Mouse (Mus musculus): ENCODE results near the gene Spns1.
"Not testable (repeated sequence)": the region's sequence is repeated elsewhere in the genome, so short reads cannot be mapped to it uniquely, and the experiment has no call there.

The Spns1 gene

DNA sequence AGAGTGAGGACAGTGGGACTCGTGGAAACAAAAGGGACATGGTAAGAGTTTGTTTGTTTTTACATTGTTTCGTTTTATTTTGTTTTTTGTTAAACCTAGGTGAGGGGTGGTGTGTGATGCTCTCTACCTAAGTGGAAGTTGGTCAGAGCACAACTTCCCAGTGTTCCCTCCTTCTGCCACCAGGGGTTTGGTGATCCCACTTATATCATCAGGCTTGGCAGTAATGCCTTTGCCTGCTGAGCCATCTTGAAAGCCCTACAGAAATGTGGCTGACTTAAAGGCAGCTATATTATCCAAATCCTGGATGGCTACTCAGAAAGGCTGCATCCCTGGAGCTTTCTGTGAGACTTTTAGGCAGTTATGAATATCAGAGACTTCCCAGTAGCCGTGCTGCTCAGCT is 44.6 kb downstream of the Spns1 start:
- CTCF ChIA-PET = interaction anchor here in 1 of 4 experiments (0.6 kb wide), 1 partner anchor 9 kb away, joined by 3 read pairs; no protein-coding TSS in a partner anchor
- POLR2A ChIA-PET = interaction anchor here in 2 of 4 experiments (0.6 to 1.3 kb wide), 3 partner anchors 16 to 55 kb away, joined by 3 to 5 read pairs (median 3); partner anchors contain the start of gene Spns1 (in 1 of the 2)

DNA sequence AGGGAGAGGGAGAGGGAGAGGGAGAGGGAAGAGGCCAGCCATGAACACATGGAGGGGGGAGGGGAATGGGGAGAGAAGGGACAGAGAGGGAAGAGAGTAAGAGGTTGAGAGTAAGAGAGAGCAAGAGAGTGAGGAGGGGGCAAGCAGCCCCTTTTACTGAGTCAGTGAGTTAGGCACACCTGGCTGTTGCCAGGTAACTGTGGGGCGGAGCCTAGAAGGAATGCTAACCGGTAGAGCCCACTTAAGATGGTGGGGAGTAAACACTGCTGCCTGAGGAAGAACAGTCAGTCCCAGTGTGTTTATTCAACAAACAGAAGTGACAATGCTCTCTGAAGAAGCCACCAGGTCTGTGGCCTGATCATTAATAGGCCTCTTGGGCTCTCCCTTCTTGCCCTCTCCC is 46.6 kb downstream of the Spns1 start:
- ChIA-PET CTCF (interaction anchor here in 1 of 4 experiments (0.6 kb wide), 2 partner anchors 17 to 450 kb away, joined by 4 to 7 read pairs; partner anchors contain the start of gene Tbx6), POLR2A (interaction anchor here in 1 of 4 experiments (0.7 kb wide), 1 partner anchor 378 kb away, joined by 3 read pairs; no protein-coding TSS in a partner anchor)

DNA sequence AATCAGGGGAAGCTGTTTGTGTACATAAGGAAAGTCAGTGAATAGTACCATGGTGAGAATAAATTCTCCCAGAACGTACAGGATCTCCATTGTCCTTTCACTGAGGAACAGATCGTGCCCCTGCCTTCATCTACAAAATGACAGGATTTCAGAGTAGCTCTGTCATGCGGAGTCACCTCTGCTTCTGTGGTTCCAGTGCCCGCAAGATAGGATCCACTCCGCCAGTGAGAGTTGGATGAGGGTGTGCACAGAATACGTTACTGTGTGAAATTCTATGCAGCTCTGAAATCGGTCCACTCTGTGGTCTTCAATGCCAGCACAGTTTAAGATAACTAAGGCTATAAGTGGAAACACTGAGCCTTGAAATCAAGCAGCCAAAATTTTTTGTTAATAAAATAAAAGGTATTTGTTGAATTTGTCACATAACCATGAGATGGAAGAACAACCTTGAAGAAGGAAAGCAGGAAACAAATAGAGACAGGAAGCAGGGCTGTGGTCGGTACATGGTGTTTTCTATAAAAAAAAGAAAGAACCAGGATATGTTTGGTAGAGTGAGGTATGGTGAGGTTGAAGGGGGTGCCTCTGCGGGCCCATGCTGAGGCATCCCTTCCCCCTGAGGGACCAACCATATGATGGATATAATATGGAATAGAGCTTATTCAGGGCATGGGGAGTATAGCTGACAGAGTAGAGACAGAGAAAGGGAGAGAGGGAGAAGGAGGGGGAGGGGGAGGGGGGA is 47.2 kb downstream of the Spns1 start:
- POLR2A ChIA-PET = interaction anchor here in 3 of 4 experiments (0.6 to 1.3 kb wide), 6 partner anchors 9 to 379 kb away, joined by 3 to 6 read pairs (median 4); partner anchors contain the start of gene Sbk1 (in 1 of the 3)
- CTCF ChIA-PET = interaction anchor here in 2 of 4 experiments (0.6 to 1.0 kb wide), 4 partner anchors 9 to 451 kb away, joined by 3 to 7 read pairs (median 4); partner anchors contain the start of gene Tbx6 (in 1 of the 2)

DNA sequence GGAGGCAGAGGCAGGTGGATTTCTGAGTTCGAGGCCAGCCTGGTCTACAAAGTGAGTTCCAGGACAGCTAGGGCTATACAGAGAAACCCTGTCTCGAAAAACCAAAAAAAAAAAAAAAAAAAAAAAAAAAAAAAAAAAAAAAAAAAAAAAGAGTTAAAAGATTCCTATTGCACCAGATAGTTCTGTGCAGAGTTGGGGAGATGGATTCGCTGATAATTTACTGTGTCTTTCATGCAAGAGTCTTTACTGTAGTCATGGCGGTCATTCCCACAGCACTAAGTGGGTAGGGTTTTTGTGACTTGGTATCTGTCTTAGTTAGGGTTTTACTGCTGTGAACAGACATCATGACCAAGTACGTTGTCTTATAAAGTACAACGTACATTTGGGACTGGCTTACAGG is 48.4 kb downstream of the Spns1 start:
- POLR2A ChIA-PET = interaction anchor here in 1 of 4 experiments (0.6 to 1.3 kb wide), 2 partner anchors 10 to 237 kb away, joined by 3 to 5 read pairs; partner anchors contain the start of gene Eif3c
- CTCF ChIA-PET = not testable (repeated sequence)

DNA sequence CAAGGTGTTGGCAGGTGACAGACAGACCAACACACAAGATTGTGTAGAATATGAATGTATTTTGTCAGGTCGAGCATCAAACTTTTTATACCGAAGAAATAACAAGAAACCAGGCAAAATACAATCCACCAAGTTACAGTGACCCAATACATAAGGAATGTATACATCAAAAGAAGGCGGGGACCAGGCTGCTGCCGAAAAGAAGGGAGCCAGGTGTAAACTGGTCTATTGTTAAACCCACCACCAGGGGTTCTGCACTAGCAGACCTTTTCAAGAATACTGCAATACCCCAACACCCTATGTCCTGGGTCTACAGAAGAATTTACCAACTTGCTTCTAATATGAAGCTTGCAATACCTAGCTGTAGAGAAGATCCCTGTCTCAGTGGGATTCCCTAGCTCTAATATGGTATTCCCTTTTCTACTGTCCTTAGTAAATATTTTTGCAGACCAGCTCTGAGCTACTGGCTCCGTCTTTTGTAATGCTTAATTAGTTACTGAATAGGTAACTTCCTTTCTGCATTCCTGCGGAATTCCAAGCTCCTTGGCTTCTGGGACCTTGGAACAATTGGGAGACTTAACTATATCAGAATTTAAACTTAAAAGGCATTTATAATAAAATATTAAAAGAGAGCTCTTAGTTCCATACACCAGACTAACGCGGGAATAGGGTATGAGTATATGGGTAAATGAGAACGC is 51.5 kb downstream of the Spns1 start:
- ChIA-PET CTCF (interaction anchor here (0.7 to 3.6 kb wide), 7 partner anchors 20 to 74 kb away, joined by 3 to 37 read pairs (median 3); partner anchors contain the start of gene Spns1 (in 4 of the 4)), POLR2A (interaction anchor here (0.6 to 5.8 kb wide), 37 partner anchors 9 to 258 kb away, joined by 3 to 87 read pairs (median 4); partner anchors contain the start of genes Spns1 (in 3 of the 4), Sh2b1 (in 2 of the 4), Eif3c (in 1 of the 4) and Lat (in 1 of the 4))

DNA sequence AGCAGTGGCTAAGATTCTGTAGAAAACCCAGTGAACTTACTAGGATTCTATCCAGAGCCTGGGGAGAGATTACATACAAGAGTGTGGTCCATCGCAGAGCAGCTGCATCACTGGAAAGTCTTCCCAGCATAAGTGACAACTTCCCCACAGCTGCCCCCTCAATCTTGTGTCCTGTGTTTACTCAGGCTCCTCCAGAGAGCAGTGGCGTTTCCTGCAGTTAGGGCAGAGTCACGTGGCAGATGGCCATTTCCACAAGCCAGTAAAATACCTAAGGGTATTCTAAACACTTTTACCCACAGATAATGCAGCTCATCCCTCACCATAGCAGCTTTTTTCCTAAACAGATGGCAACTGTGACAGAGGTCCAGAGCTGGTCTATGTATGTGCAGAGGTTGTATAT is 52.5 kb downstream of the Spns1 start:
- POLR2A ChIA-PET = interaction anchor here (0.6 to 5.8 kb wide), 33 partner anchors 14 to 252 kb away, joined by 3 to 87 read pairs (median 4); partner anchors contain the start of genes Spns1 (in 3 of the 4), Eif3c (in 1 of the 4), Lat (in 1 of the 4) and Sh2b1 (in 1 of the 4)
- CTCF ChIA-PET = interaction anchor here (0.7 to 3.6 kb wide), 19 partner anchors 10 to 252 kb away, joined by 3 to 37 read pairs (median 4); partner anchors contain the start of gene Spns1 (in 4 of the 4)

DNA sequence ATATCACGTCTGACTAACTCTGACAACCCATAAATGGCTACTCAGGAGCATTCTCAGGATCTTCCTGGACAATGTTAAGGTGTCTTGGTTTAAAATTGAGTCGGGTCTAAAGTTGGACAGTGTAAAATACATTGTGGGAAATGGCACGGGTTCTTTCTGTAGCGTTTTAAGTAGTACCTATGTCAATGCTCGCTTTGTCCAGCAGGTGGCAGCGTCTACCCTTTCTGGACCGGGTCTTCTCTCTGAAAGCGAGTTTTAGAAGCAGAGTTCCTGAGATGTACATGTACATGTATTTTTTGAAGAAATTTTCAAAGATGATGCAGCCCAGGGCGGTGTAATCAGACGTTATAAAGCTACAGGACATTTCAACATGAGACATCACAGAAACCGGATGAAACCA is 53.5 kb downstream of the Spns1 start:
- ChIA-PET CTCF (interaction anchor here (0.6 to 3.6 kb wide), 29 partner anchors 9 to 253 kb away, joined by 3 to 37 read pairs (median 4); partner anchors contain the start of genes Spns1 (in 4 of the 4) and Sh2b1 (in 1 of the 4)), POLR2A (interaction anchor here (0.6 to 5.8 kb wide), 30 partner anchors 9 to 309 kb away, joined by 3 to 87 read pairs (median 4); partner anchors contain the start of genes Spns1 (in 3 of the 4), Lat (in 1 of the 4) and Sh2b1 (in 1 of the 4))
